8 mouse cellular contexts compared by ENCODE assay signal in genomic region chr7:45437521-45438276, GRCm38 (mm10). TPM values are rescaled to one million over a fixed set of nuclear protein-coding genes. Genes with fewer than 3 reads are reported as not detected.
A peak's percentile ranks its signal among the peaks of the same experiment; 100 is the strongest.
DNase-seq lines count a peak whose midpoint lies in the region; ATAC-seq and TF ChIP-seq lines count a peak whose summit lies in the region.

Gene Ruvbl2, minus strand, starts transcription at chr7:45438096.

- H3K4me3 ChIP-seq in gastrocnemius, adult 2 months = peak within 1 kb of the TSS; percentile 87
- H3K4me3 ChIP-seq in hindbrain, embryonic 15.5 days = no peak within 1 kb of the TSS

- peak; percentile 56 for DNase-seq in cerebellum, adult 9-10 months
- DNase-seq in adrenal gland, postnatal 25 days = no peak
- DNase-seq in gastrocnemius, adult 2 months = peak; percentile 88
- DNase-seq in left cerebral cortex, postnatal 36 days (ENCODE audit: low spot score in 2 of 2) = no peak
- no peak for DNase-seq in right cerebral cortex, adult 18-20 months

- intact Hi-C loops in gastrocnemius, adult 2 months (cut with DNase I) = loop anchor here (1.0 kb wide), 1 partner anchor 32 kb away; the partner anchor contains the start of gene Kcna7
- intact Hi-C loops in left cerebral cortex, postnatal 36 days (cut with DNase I) = no loop called here

- peaks cover 8% of the 10 kb centered on the region; the same call in 1 of the 2 replicates for H3K36me3 ChIP-seq in hindbrain, embryonic 15.5 days

- H3K9me3 ChIP-seq in hindbrain, embryonic 15.5 days = no peaks in the 10 kb centered on the region

- peaks cover 40% of the 10 kb centered on the region for H3K4me1 ChIP-seq in hindbrain, embryonic 15.5 days (replicated peaks)

- peak; percentile 68 for TF ChIP-seq CTCF in gastrocnemius, adult 2 months (IDR thresholded peaks at IDR 0.05)

- no peak within 1 kb of the TSS for H3K9ac ChIP-seq in hindbrain, embryonic 15.5 days

- no peaks in the 10 kb centered on the region for H3K27me3 ChIP-seq in hindbrain, embryonic 15.5 days

- WGBS in hindbrain, embryonic 15.5 days = 31% methylated on average over 19 of the region's 19 CpGs

- peak within 1 kb of the TSS; percentile 97 for H3K27ac ChIP-seq in gastrocnemius, adult 2 months
- H3K27ac ChIP-seq in hindbrain, embryonic 15.5 days (replicated peaks) = no peak within 1 kb of the TSS

- peak within 1 kb of the TSS; percentile 31 for H3K4me2 ChIP-seq in hindbrain, embryonic 15.5 days

- no peak for ATAC-seq in cerebellum, adult (ENCODE audit: insufficient number of reproducible peaks, low FRiP score, low TSS enrichment)
- no peak for ATAC-seq in hindbrain, embryonic 15.5 days (ENCODE audit: low FRiP score, low read depth)
- ATAC-seq in megakaryocyte progenitor cell, adult 5-6 weeks (replicated peaks; ENCODE audit: poor library complexity) = no peak

RNA-seq across cellular contexts. Expression of gene Ruvbl2, which starts in this region (rescaled TPM):
- total RNA-seq in adrenal gland, postnatal 25 days (2021) = 50.7 and 51.6 TPM in 2 replicates
- total RNA-seq in gastrocnemius, adult 2 months (2021) = 10 to 100 TPM; 18.2 to 28.1 TPM
- polyA plus RNA-seq in hindbrain, embryonic 15.5 days (2015; fragmentation: Nextera tagmentation; extraction: Ambion mirVana) = 108 and 110 TPM in 2 replicates
- total RNA-seq in left cerebral cortex, postnatal 36 days (2021) = 10 to 100 TPM; 39.7 to 41.5 TPM
- total RNA-seq in megakaryocyte progenitor cell, adult 5-6 weeks (2015) = 180 and 205 TPM in 2 replicates
- 170 and 193 TPM in 2 replicates for total RNA-seq in megakaryocyte progenitor cell, adult 5-6 weeks (2017)

Comparison
In these comparisons a context has a peak if more than half of its experiments do, and no peak if none do; other contexts are left out.
1. DNase-seq: peak in cerebellum, adult 9-10 months (single experiment) and gastrocnemius, adult 2 months (single experiment); none in adrenal gland, postnatal 25 days (single experiment), left cerebral cortex, postnatal 36 days (0 of 2) and right cerebral cortex, adult 18-20 months (single experiment).